Mouse (Mus musculus): Measurements from ENCODE around the gene Ccdc155. TPM values are rescaled to one million over a fixed set of nuclear protein-coding genes. Genes with fewer than 3 reads are reported as not detected.
"Not testable (repeated sequence)": the region's sequence is repeated elsewhere in the genome, so short reads cannot be mapped to it uniquely, and the experiment has no call there.

Ccdc155 gene
- polyA plus RNA-seq, 1 experiment from 2014 or later: 0.43 TPM

DNA sequence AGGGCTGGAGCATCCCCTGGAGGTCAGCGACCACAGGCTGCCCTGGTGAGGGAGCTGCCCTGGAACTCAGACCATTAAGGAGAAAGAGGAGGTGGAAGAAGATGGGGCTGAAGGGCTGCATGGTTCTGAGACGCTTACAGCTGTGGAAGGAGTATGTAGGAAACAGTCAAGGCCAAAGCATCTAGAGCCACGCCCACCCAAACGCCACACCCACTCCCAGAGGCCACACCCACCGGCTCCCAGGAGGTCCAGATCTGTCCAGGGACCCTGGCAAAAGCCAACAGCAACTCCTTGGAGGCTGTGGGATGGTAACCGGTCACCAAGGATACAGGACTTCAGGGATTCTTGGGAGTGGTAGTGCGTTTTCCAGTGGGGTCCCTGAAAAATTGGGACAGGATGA, 26.1 kb downstream of the Ccdc155 start:
- Histone ChIP-seq H3K9me3 (replicated peaks; ENCODE audit: control insufficient read depth, low read length) (no peaks in the 10 kb centered on the region), H3K4me3 (ENCODE audit: low read depth, low read length) (no peak overlapping the region), H3K27ac (ENCODE audit: low read depth, low read length) (no peak overlapping the region), H3K4me2 (ENCODE audit: low read length) (no peak overlapping the region), H3K36me3 (ENCODE audit: control insufficient read depth, insufficient read depth, low read length) (no peaks in the 10 kb centered on the region), H3K9ac (ENCODE audit: low read length) (no peak overlapping the region), H3K4me1 (ENCODE audit: control insufficient read depth, insufficient read depth, low read length) (peaks cover 7% of the 10 kb centered on the region; the same call in 1 of the 2 replicates), H3K27me3 (replicated peaks; ENCODE audit: control insufficient read depth, insufficient read depth, low read length) (peaks cover 96% of the 10 kb centered on the region)
- DNase-seq (ENCODE audit: low spot score) (no peak), ATAC-seq (no peak)
- WGBS: 22% methylated on average over 7 of the region's 7 CpGs

DNA sequence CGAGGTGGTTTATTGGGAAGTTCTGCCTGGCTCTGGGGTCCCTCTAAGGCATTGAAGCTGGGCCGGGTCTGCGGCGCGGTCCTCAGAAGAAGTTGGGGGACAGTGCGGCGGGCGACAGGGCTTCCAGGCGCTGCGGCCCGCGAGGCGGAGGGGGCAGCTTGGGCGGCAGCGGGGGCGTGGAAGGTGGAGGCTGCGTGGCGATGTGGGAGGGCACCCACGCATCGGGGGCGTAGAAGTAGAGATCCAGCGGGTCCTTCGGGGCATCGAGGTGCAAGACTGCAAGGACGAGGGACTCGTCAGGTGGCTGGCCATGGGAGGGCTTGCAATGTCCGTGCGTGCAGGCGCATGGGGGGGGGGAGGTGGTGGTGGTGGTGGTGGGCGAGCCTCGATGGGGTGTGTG, 28.3 kb downstream of the Ccdc155 start:
- no peak overlapping the region for H3K9ac ChIP-seq (ENCODE audit: low read length)
- ATAC-seq: no peak
- H3K4me1 ChIP-seq (ENCODE audit: control insufficient read depth, insufficient read depth, low read length): 0 out of 2 replicates have a peak, but pooled peaks cover 2% of the 10 kb centered on the region
- DNase-seq (ENCODE audit: low spot score): no peak
- H3K27ac ChIP-seq (ENCODE audit: low read depth, low read length): no peak overlapping the region
- H3K27me3 ChIP-seq (replicated peaks; ENCODE audit: control insufficient read depth, insufficient read depth, low read length): peaks cover 74% of the 10 kb centered on the region
- no peaks in the 10 kb centered on the region for H3K9me3 ChIP-seq (replicated peaks; ENCODE audit: control insufficient read depth, low read length)
- no peak overlapping the region for H3K4me3 ChIP-seq (ENCODE audit: low read depth, low read length)
- H3K36me3 ChIP-seq (ENCODE audit: control insufficient read depth, insufficient read depth, low read length): no peaks in the 10 kb centered on the region
- peak overlapping the region; percentile 28 for H3K4me2 ChIP-seq (ENCODE audit: low read length)
- 2% methylated on average over 31 of the region's 31 CpGs for WGBS

DNA sequence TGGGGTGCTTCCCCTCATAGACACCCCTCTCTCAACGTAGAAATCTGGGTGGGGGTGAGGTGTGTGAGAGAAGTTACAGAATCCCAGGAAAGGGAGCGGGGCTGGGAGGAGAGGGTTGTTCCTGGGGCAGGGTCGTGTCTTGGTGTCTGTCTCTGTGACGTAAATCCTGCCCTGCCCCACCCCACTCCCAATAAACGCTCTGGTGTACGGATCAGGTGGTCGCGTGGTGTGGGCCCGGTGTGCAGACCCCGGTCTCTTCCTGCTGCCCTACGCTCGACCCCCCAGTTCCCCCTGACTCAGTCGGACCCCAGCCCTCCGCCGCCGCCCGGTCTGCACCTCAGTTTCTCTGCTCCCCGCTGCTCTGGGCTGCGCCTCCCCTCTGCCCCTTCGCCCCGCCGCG, 28.8 kb downstream of the Ccdc155 start:
- under 1% methylated on average over 23 of the region's 23 CpGs for WGBS
- no peak overlapping the region for H3K9ac ChIP-seq (ENCODE audit: low read length)

DNA sequence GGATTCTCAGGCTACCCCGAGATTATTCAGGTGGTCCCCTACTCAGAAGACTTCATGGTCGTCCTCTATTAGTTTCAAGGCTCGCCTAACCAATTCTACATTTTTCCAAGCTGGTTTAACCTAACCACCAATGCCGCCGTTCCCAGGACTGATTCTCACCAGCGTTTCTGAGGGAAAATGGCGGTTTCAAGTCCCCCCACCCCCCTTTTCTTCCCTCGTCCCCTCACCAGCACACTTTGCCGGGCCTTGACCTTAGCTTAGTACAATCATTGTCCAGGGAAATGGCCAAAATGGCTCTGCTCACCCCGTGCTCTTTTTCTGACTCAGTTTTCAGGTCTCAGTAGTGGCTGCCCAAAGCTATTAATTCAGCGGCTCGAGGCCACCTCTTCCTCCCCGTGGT, 29.3 kb downstream of the Ccdc155 start:
- no peaks in the 10 kb centered on the region for H3K36me3 ChIP-seq (ENCODE audit: control insufficient read depth, insufficient read depth, low read length)
- H3K27ac ChIP-seq (ENCODE audit: low read depth, low read length): no peak overlapping the region
- ATAC-seq (no peak), DNase-seq (ENCODE audit: low spot score) (no peak)
- H3K4me3 ChIP-seq (ENCODE audit: low read depth, low read length): no peak overlapping the region
- 2% methylated on average over 13 of the region's 13 CpGs for WGBS
- no peaks in the 10 kb centered on the region for H3K9me3 ChIP-seq (replicated peaks; ENCODE audit: control insufficient read depth, low read length)
- H3K9ac ChIP-seq (ENCODE audit: low read length): no peak overlapping the region
- H3K4me2 ChIP-seq (ENCODE audit: low read length): no peak overlapping the region
- H3K27me3 ChIP-seq (replicated peaks; ENCODE audit: control insufficient read depth, insufficient read depth, low read length): peaks cover 65% of the 10 kb centered on the region
- H3K4me1 ChIP-seq (ENCODE audit: control insufficient read depth, insufficient read depth, low read length): no peaks in the 10 kb centered on the region

More for the DNA sequence above, 28.8 kb downstream of the Ccdc155 start:
- Histone ChIP-seq H3K4me2 (ENCODE audit: low read length) (peak overlapping the region; percentile 28), H3K36me3 (ENCODE audit: control insufficient read depth, insufficient read depth, low read length) (no peaks in the 10 kb centered on the region), H3K4me1 (ENCODE audit: control insufficient read depth, insufficient read depth, low read length) (no peaks in the 10 kb centered on the region), H3K4me3 (ENCODE audit: low read depth, low read length) (no peak overlapping the region), H3K27ac (ENCODE audit: low read depth, low read length) (no peak overlapping the region), H3K27me3 (replicated peaks; ENCODE audit: control insufficient read depth, insufficient read depth, low read length) (peaks cover 70% of the 10 kb centered on the region), H3K9me3 (replicated peaks; ENCODE audit: control insufficient read depth, low read length) (no peaks in the 10 kb centered on the region)
- ATAC-seq (no peak), DNase-seq (ENCODE audit: low spot score) (no peak)

DNA sequence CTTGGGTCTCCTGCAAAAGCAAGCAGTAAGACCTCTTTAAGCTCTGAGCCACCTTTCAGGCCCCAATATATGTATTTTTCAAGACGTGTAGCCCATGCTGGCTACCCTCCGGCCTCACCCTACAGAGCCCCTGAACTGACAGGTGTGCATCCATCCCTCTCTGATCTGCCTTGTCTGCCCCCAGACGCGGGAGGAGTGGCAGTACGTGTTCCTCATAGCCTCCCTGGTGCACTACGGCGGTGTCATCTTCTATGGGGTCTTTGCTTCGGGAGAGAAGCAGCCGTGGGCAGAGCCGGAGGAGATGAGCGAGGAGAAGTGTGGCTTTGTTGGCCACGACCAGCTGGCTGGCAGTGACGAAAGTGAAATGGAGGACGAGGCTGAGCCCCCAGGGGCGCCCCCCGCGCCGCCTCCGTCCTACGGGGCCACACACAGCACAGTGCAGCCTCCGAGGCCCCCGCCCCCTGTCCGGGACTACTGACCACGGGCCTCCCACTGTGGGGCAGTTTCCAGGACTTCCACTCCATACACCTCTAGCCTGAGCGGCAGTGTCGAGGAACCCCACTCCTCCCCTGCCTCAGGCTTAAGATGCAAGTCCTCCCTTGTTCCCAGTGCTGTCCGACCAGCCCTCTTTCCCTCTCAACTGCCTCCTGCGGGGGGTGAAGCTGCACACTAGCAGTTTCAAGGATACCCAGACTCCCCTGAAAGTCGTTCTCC, 30.0 kb downstream of the Ccdc155 start:
- H3K27ac ChIP-seq (ENCODE audit: low read depth, low read length): no peak overlapping the region
- H3K27me3 ChIP-seq (replicated peaks; ENCODE audit: control insufficient read depth, insufficient read depth, low read length): peaks cover 63% of the 10 kb centered on the region
- H3K4me3 ChIP-seq (ENCODE audit: low read depth, low read length): no peak overlapping the region
- 3% methylated on average over 28 of the region's 29 CpGs for WGBS
- no peaks in the 10 kb centered on the region for H3K36me3 ChIP-seq (ENCODE audit: control insufficient read depth, insufficient read depth, low read length)
- ATAC-seq (peak; percentile 18; the same call in 1 of the 2 replicates), DNase-seq (ENCODE audit: low spot score) (no peak)
- no peak overlapping the region for H3K9ac ChIP-seq (ENCODE audit: low read length)
- no peaks in the 10 kb centered on the region for H3K4me1 ChIP-seq (ENCODE audit: control insufficient read depth, insufficient read depth, low read length)
- no peaks in the 10 kb centered on the region for H3K9me3 ChIP-seq (replicated peaks; ENCODE audit: control insufficient read depth, low read length)
- 0 out of 2 replicates have a peak overlapping the region, but pooled peaks have one; percentile 2 for H3K4me2 ChIP-seq (ENCODE audit: low read length)

DNA sequence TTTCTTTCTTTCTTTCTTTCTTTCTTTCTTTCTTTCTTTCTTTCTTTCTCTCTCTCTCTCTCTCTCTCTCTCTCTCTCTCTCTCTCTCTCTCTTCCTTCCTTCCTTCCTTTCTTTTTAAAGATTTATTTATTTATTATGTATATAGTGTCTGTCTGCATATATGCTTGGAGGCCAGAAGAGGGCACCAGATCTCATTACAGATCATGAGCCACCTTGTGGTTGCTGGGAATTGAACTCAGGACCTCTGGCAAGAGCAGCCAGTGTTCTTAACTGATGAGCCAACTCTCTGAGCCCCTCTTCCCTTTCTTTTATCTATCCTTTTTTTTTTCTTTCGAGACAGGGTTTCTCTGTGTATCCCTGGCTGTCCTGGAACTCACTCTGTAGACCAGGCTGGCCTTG, 30.9 kb downstream of the Ccdc155 start:
- not testable (repeated sequence) for H3K4me1 ChIP-seq (ENCODE audit: control insufficient read depth, insufficient read depth, low read length); H3K36me3 ChIP-seq (ENCODE audit: control insufficient read depth, insufficient read depth, low read length); H3K9ac ChIP-seq (ENCODE audit: low read length); H3K9me3 ChIP-seq (replicated peaks; ENCODE audit: control insufficient read depth, low read length); ATAC-seq; H3K4me2 ChIP-seq (ENCODE audit: low read length); DNase-seq (ENCODE audit: low spot score); H3K4me3 ChIP-seq (ENCODE audit: low read depth, low read length); H3K27ac ChIP-seq (ENCODE audit: low read depth, low read length)
- WGBS: 67% methylated on average over 1 of the region's 1 CpGs
- peaks cover 63% of the 10 kb centered on the region for H3K27me3 ChIP-seq (replicated peaks; ENCODE audit: control insufficient read depth, insufficient read depth, low read length)

DNA sequence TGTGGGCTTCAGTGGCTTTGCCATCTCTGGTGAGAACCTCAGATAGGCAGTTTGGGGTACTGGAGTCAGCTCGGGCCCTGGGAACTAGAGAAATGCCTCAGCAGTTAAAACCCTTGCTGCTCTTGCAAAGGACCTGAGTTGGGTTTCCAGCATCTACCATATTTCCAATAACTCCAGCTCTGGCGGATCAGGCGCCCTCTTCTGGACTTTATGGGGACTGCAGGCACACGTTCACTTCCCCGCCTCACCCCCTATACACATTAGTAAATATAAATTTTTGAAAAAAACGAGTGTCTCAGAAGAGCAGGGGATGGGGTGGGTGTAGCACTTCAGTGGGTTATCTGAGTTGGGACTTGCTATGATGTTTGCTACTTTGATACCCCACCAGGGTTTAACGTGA, 31.7 kb downstream of the Ccdc155 start:
- WGBS: 64% methylated on average over 7 of the region's 7 CpGs
- H3K4me1 ChIP-seq (ENCODE audit: control insufficient read depth, insufficient read depth, low read length): peaks cover 4% of the 10 kb centered on the region; the same call in 1 of the 2 replicates
- ATAC-seq: no peak
- no peak overlapping the region for H3K9ac ChIP-seq (ENCODE audit: low read length)
- H3K4me3 ChIP-seq (ENCODE audit: low read depth, low read length): no peak overlapping the region
- H3K27ac ChIP-seq (ENCODE audit: low read depth, low read length): no peak overlapping the region
- DNase-seq (ENCODE audit: low spot score): no peak
- no peak overlapping the region for H3K4me2 ChIP-seq (ENCODE audit: low read length)
- H3K27me3 ChIP-seq (replicated peaks; ENCODE audit: control insufficient read depth, insufficient read depth, low read length): peaks cover 62% of the 10 kb centered on the region
- no peaks in the 10 kb centered on the region for H3K9me3 ChIP-seq (replicated peaks; ENCODE audit: control insufficient read depth, low read length)
- H3K36me3 ChIP-seq (ENCODE audit: control insufficient read depth, insufficient read depth, low read length): no peaks in the 10 kb centered on the region

DNA sequence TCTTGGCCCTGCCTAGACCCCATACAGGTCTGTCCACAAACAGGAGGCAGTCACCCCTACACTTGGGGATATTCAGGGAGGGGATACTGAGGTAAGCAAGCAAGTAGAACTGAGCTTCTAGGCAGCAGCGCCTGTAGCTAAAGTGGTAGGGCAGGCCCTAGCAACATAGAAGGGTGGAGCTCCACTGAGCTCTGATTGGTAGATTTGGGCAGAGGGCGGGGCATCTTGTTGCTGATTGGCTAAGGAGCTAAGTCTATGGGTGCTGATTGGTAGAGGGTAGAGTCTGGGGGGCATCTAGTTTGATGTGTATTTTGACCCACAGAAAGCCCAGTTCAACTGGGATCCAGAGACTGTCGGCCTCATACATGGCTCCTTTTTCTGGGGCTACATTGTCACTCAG, 35.2 kb downstream of the Ccdc155 start:
- Histone ChIP-seq H3K9me3 (replicated peaks; ENCODE audit: control insufficient read depth, low read length) (no peaks in the 10 kb centered on the region), H3K36me3 (ENCODE audit: control insufficient read depth, insufficient read depth, low read length) (no peaks in the 10 kb centered on the region), H3K4me2 (ENCODE audit: low read length) (no peak overlapping the region), H3K27me3 (replicated peaks; ENCODE audit: control insufficient read depth, insufficient read depth, low read length) (peaks cover 53% of the 10 kb centered on the region), H3K9ac (ENCODE audit: low read length) (no peak overlapping the region), H3K4me1 (ENCODE audit: control insufficient read depth, insufficient read depth, low read length) (peaks cover 4% of the 10 kb centered on the region; the same call in 1 of the 2 replicates), H3K27ac (ENCODE audit: low read depth, low read length) (no peak overlapping the region), H3K4me3 (ENCODE audit: low read depth, low read length) (no peak overlapping the region)
- WGBS: 87% methylated on average over 3 of the region's 3 CpGs
- ATAC-seq (no peak), DNase-seq (ENCODE audit: low spot score) (no peak)

DNA sequence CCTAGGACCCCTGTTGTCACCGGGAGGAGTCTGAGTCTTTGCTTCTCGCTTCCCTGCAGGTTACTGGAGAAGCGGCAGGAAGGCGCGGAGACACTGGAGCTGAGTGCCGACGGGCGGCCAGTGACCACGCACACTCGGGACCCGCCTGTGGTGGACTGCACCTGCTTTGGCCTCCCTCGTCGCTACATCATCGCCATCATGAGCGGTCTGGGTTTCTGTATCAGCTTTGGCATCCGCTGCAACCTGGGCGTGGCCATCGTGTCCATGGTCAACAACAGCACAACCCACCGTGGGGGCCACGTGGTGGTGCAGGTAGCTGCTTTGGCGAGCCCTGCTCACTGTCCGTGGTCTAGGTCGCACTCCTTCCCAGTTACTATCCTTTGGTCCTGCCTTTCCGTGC, 36.0 kb downstream of the Ccdc155 start:
- Histone ChIP-seq H3K27me3 (replicated peaks; ENCODE audit: control insufficient read depth, insufficient read depth, low read length) (peaks cover 55% of the 10 kb centered on the region), H3K27ac (ENCODE audit: low read depth, low read length) (no peak overlapping the region), H3K36me3 (ENCODE audit: control insufficient read depth, insufficient read depth, low read length) (no peaks in the 10 kb centered on the region), H3K4me3 (ENCODE audit: low read depth, low read length) (peak overlapping the region; percentile 8; the same call in 1 of the 2 replicates), H3K9ac (ENCODE audit: low read length) (no peak overlapping the region), H3K4me2 (ENCODE audit: low read length) (peak overlapping the region; percentile 20), H3K4me1 (ENCODE audit: control insufficient read depth, insufficient read depth, low read length) (peaks cover 6% of the 10 kb centered on the region; the same call in 1 of the 2 replicates), H3K9me3 (replicated peaks; ENCODE audit: control insufficient read depth, low read length) (no peaks in the 10 kb centered on the region)
- WGBS: 5% methylated on average over 24 of the region's 24 CpGs
- ATAC-seq: no peak
- DNase-seq (ENCODE audit: low spot score): no peak

All from forebrain, embryonic 14.5 days (tissue).